29 mouse cellular contexts compared by ENCODE assay signal in the genomic region with DNA sequence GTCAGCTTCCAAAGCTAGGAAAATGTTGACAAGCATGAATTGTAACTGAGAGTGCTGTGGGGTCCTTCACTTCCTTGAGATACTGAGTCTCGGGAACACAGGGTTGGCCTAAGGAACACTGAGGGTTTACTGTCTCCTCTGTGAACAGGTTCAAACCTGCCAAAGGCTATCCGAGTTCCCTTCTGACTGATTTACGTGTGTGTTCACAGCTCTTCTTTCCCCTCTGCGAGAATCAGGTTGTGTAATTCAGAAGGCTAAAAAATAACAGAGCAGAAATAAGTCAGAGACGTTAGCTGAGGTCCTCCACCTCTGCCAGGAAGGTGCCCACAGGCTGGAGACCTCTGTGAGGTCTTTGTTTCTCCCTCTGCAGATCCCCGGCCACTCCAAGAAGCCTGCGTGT.
DNase-seq lines count a peak whose midpoint lies in the region; ATAC-seq and TF ChIP-seq lines count a peak whose summit lies in the region.
"Had no signal": no experiment of that assay in that cellular context is flagged by ENCODE, and none has a peak within 500 bp of the region (broad histone marks: within the 10 kb centered on the region; RNA-seq: fewer than 3 reads in every experiment).

No protein-coding gene starts in this region.

- no peaks in the 10 kb centered on the region for H3K27me3 ChIP-seq in embryonic facial prominence, embryonic 13.5 days
- H3K27me3 ChIP-seq in embryonic facial prominence, embryonic 10.5 days (replicated peaks; ENCODE audit: low read depth, poor library complexity, severe bottlenecking), result peaks cover 49% of the 10 kb centered on the region
- H3K27me3 ChIP-seq in heart, postnatal 0 days (ENCODE audit: control insufficient read depth, insufficient read depth, low read length), result no peaks in the 10 kb centered on the region
- 0 out of 2 replicates have a peak, but pooled peaks cover 3% of the 10 kb centered on the region for H3K27me3 ChIP-seq in midbrain, postnatal 0 days (ENCODE audit: insufficient read depth, low read length)
- H3K27me3 ChIP-seq in midbrain, embryonic 14.5 days (ENCODE audit: control insufficient read depth, insufficient read depth, low read length), result peaks cover 4% of the 10 kb centered on the region; the same call in 1 of the 2 replicates
- no peaks in the 10 kb centered on the region for H3K27me3 ChIP-seq in kidney, embryonic 16.5 days (ENCODE audit: insufficient read depth, low read length)
- H3K27me3 ChIP-seq: CH12.LX; embryonic facial prominence, embryonic 12.5 days; forebrain, embryonic 13.5 days; intestine, embryonic 15.5 days; limb, embryonic 13.5 days; stomach, embryonic 15.5 days had no signal

- no peaks in the 10 kb centered on the region for H3K9me3 ChIP-seq in embryonic facial prominence, embryonic 13.5 days
- H3K9me3 ChIP-seq in embryonic facial prominence, embryonic 10.5 days, result no peaks in the 10 kb centered on the region
- no peaks in the 10 kb centered on the region for H3K9me3 ChIP-seq in heart, postnatal 0 days (replicated peaks; ENCODE audit: control insufficient read depth, low read length)
- no peaks in the 10 kb centered on the region for H3K9me3 ChIP-seq in midbrain, postnatal 0 days (ENCODE audit: low read length)
- no peaks in the 10 kb centered on the region for H3K9me3 ChIP-seq in midbrain, embryonic 14.5 days (ENCODE audit: control insufficient read depth, low read length)
- H3K9me3 ChIP-seq in kidney, embryonic 16.5 days (ENCODE audit: low read length), result no peaks in the 10 kb centered on the region
- H3K9me3 ChIP-seq: embryonic facial prominence, embryonic 12.5 days; forebrain, embryonic 13.5 days; hindbrain, embryonic 10.5 days; intestine, embryonic 15.5 days; limb, embryonic 13.5 days; neural tube, embryonic 15.5 days; stomach, embryonic 15.5 days had no signal

- 60% methylated on average over 7 of the region's 7 CpGs for WGBS in embryonic facial prominence, embryonic 13.5 days
- WGBS in embryonic facial prominence, embryonic 10.5 days, result 68% methylated on average over 7 of the region's 7 CpGs
- WGBS in heart, postnatal 0 days, result 62% methylated on average over 7 of the region's 7 CpGs
- WGBS in midbrain, postnatal 0 days, result 80% methylated on average over 7 of the region's 7 CpGs
- WGBS in midbrain, embryonic 14.5 days, result 78% methylated on average over 7 of the region's 7 CpGs
- WGBS in kidney, embryonic 16.5 days, result 44% methylated on average over 7 of the region's 7 CpGs

- no peak for TF ChIP-seq EP300 in heart, postnatal 0 days (IDR thresholded peaks at IDR 0.05; ENCODE audit: low read depth)

- H3K4me2 ChIP-seq in embryonic facial prominence, embryonic 13.5 days, result no peak overlapping the region
- no peak overlapping the region for H3K4me2 ChIP-seq in heart, postnatal 0 days (ENCODE audit: low read depth, low read length)
- H3K4me2 ChIP-seq in midbrain, postnatal 0 days (ENCODE audit: low read depth, low read length, poor library complexity, severe bottlenecking), result no peak overlapping the region
- no peak overlapping the region for H3K4me2 ChIP-seq in midbrain, embryonic 14.5 days (ENCODE audit: low read length)
- no peak overlapping the region for H3K4me2 ChIP-seq in kidney, embryonic 16.5 days (replicated peaks; ENCODE audit: low read depth, low read length)
- H3K4me2 ChIP-seq: embryonic facial prominence, embryonic 12.5 days; forebrain, embryonic 13.5 days; intestine, embryonic 15.5 days; limb, embryonic 13.5 days; stomach, embryonic 15.5 days had no signal

- H3K4me3 ChIP-seq in embryonic facial prominence, embryonic 13.5 days, result no peak overlapping the region
- no peak overlapping the region for H3K4me3 ChIP-seq in embryonic facial prominence, embryonic 10.5 days
- H3K4me3 ChIP-seq in heart, postnatal 0 days (ENCODE audit: low read depth, low read length), result no peak overlapping the region
- H3K4me3 ChIP-seq in midbrain, postnatal 0 days (ENCODE audit: low read depth, low read length), result no peak overlapping the region
- no peak overlapping the region for H3K4me3 ChIP-seq in midbrain, embryonic 14.5 days (replicated peaks; ENCODE audit: low read depth, low read length)
- H3K4me3 ChIP-seq in kidney, embryonic 16.5 days (ENCODE audit: low read length), result no peak overlapping the region
- H3K4me3 ChIP-seq: embryonic facial prominence, embryonic 12.5 days; forebrain, embryonic 13.5 days; hindbrain, embryonic 10.5 days; intestine, embryonic 15.5 days; limb, embryonic 13.5 days; neural tube, embryonic 15.5 days; stomach, embryonic 15.5 days had no signal

- no peak for ATAC-seq in embryonic facial prominence, embryonic 13.5 days (ENCODE audit: insufficient number of reproducible peaks, insufficient read depth, low FRiP score, low TSS enrichment, low read depth)
- no peak for ATAC-seq in heart, postnatal 0 days (ENCODE audit: insufficient read depth, low read depth)
- ATAC-seq in midbrain, postnatal 0 days (ENCODE audit: low FRiP score), result no peak
- ATAC-seq in midbrain, embryonic 14.5 days (ENCODE audit: low FRiP score, low TSS enrichment), result no peak
- ATAC-seq in kidney, embryonic 16.5 days (ENCODE audit: low FRiP score, low TSS enrichment), result no peak
- ATAC-seq: forebrain, embryonic 13.5 days; intestine, embryonic 15.5 days had no signal

- intact Hi-C loops in left cerebral cortex, postnatal 25 days (cut with DNase I), result no loop called here

- TF ChIP-seq CTCF in heart, postnatal 0 days (IDR thresholded peaks at IDR 0.05; ENCODE audit: low read depth), result no peak
- no peak for TF ChIP-seq CTCF in midbrain, postnatal 0 days (IDR thresholded peaks at IDR 0.05)

- peaks cover 16% of the 10 kb centered on the region; the same call in 1 of the 2 replicates for H3K4me1 ChIP-seq in embryonic facial prominence, embryonic 13.5 days
- peaks cover 35% of the 10 kb centered on the region for H3K4me1 ChIP-seq in embryonic facial prominence, embryonic 10.5 days
- peaks cover 27% of the 10 kb centered on the region for H3K4me1 ChIP-seq in heart, postnatal 0 days (ENCODE audit: control insufficient read depth, insufficient read depth)
- H3K4me1 ChIP-seq in midbrain, postnatal 0 days (ENCODE audit: insufficient read depth, low read length), result no peaks in the 10 kb centered on the region
- peaks cover 7% of the 10 kb centered on the region; the same call in 1 of the 2 replicates for H3K4me1 ChIP-seq in midbrain, embryonic 14.5 days (ENCODE audit: control insufficient read depth, insufficient read depth, low read length)
- no peaks in the 10 kb centered on the region for H3K4me1 ChIP-seq in kidney, embryonic 16.5 days (ENCODE audit: insufficient read depth, low read length)
- H3K4me1 ChIP-seq: intestine, embryonic 15.5 days had no signal

- no peaks in the 10 kb centered on the region for H3K36me3 ChIP-seq in embryonic facial prominence, embryonic 13.5 days
- H3K36me3 ChIP-seq in embryonic facial prominence, embryonic 10.5 days (replicated peaks), result no peaks in the 10 kb centered on the region
- no peaks in the 10 kb centered on the region for H3K36me3 ChIP-seq in heart, postnatal 0 days (replicated peaks; ENCODE audit: control insufficient read depth, insufficient read depth, low read length)
- H3K36me3 ChIP-seq in midbrain, postnatal 0 days (ENCODE audit: insufficient read depth, low read length), result no peaks in the 10 kb centered on the region
- H3K36me3 ChIP-seq in midbrain, embryonic 14.5 days (ENCODE audit: control insufficient read depth, insufficient read depth, low read length), result no peaks in the 10 kb centered on the region
- no peaks in the 10 kb centered on the region for H3K36me3 ChIP-seq in kidney, embryonic 16.5 days (ENCODE audit: insufficient read depth, low read length)
- H3K36me3 ChIP-seq: embryonic facial prominence, embryonic 12.5 days; hindbrain, embryonic 10.5 days; intestine, embryonic 15.5 days; limb, embryonic 13.5 days; neural tube, embryonic 15.5 days; stomach, embryonic 15.5 days had no signal

- H3K27ac ChIP-seq in embryonic facial prominence, embryonic 13.5 days, result peak overlapping the region; percentile 3; the same call in 1 of the 2 replicates
- no peak overlapping the region for H3K27ac ChIP-seq in embryonic facial prominence, embryonic 10.5 days (replicated peaks)
- H3K27ac ChIP-seq in heart, postnatal 0 days (ENCODE audit: low read depth), result 0 out of 2 replicates have a peak overlapping the region, but pooled peaks have one; percentile 13
- 0 out of 2 replicates have a peak overlapping the region, but pooled peaks have one; percentile 1 for H3K27ac ChIP-seq in midbrain, postnatal 0 days (ENCODE audit: low read depth, low read length)
- no peak overlapping the region for H3K27ac ChIP-seq in midbrain, embryonic 14.5 days (replicated peaks; ENCODE audit: low read depth, low read length)
- no peak overlapping the region for H3K27ac ChIP-seq in kidney, embryonic 16.5 days (ENCODE audit: low read length)
- H3K27ac ChIP-seq: embryonic facial prominence, embryonic 12.5 days; forebrain, embryonic 13.5 days; hindbrain, embryonic 10.5 days; intestine, embryonic 15.5 days; limb, embryonic 13.5 days; liver, embryonic 14.5 days; macrophage; stomach, embryonic 15.5 days had no signal

- H3K9ac ChIP-seq in embryonic facial prominence, embryonic 13.5 days, result no peak overlapping the region
- H3K9ac ChIP-seq in heart, postnatal 0 days (replicated peaks; ENCODE audit: low read depth, low read length), result no peak overlapping the region
- no peak overlapping the region for H3K9ac ChIP-seq in midbrain, postnatal 0 days (replicated peaks; ENCODE audit: low read length, poor library complexity, severe bottlenecking)
- no peak overlapping the region for H3K9ac ChIP-seq in midbrain, embryonic 14.5 days (replicated peaks; ENCODE audit: low read length)
- H3K9ac ChIP-seq in kidney, embryonic 16.5 days (replicated peaks; ENCODE audit: low read length), result no peak overlapping the region
- H3K9ac ChIP-seq: embryonic facial prominence, embryonic 12.5 days; forebrain, embryonic 13.5 days; intestine, embryonic 15.5 days; limb, embryonic 13.5 days; liver, embryonic 14.5 days; neural tube, embryonic 15.5 days; stomach, embryonic 15.5 days had no signal

- no peak for DNase-seq in embryonic facial prominence, embryonic 10.5 days (ENCODE audit: low spot score)
- no peak for DNase-seq in heart, postnatal 0 days (ENCODE audit: low spot score)
- DNase-seq in heart, adult 8-10 months (ENCODE audit: low spot score), result no peak
- DNase-seq in midbrain, postnatal 0 days (ENCODE audit: low spot score), result no peak
- DNase-seq in midbrain, embryonic 14.5 days, result no peak
- no peak for DNase-seq in left cerebral cortex, postnatal 25 days (ENCODE audit: low spot score in 2 of 2)
- DNase-seq: adrenal gland, postnatal 10 days; cerebellum, adult 11 months; cerebellum, adult 9-10 months; cerebellum, postnatal 36 days; heart, adult 18-20 months; heart, postnatal 14 days; kidney, adult 8-10 months; lung, adult 2 months; lung, postnatal 10 days; retina, postnatal 1 day; right cerebral cortex, postnatal 14 days had no signal

Comparison
In these comparisons a context has a peak if more than half of its experiments do, and no peak if none do; other contexts are left out.
1. H3K27ac ChIP-seq: peak in embryonic facial prominence, embryonic 13.5 days (single experiment), heart, postnatal 0 days (single experiment) and midbrain, postnatal 0 days (single experiment); none in embryonic facial prominence, embryonic 10.5 days (single experiment), midbrain, embryonic 14.5 days (single experiment) and kidney, embryonic 16.5 days (single experiment).